Mouse (Mus musculus): ENCODE data around the gene Lin9. TPM values are rescaled to one million over a fixed set of nuclear protein-coding genes. Genes with fewer than 3 reads are reported as not detected.

Lin9 gene
- 4.3 TPM for polyA plus RNA-seq (2015; fragmentation: Illumina TruSeq; extraction: RNeasy Lipid Tissue Mini Kit (QIAGEN cat#74804); ENCODE audit: low read depth, low replicate concordance)

DNA sequence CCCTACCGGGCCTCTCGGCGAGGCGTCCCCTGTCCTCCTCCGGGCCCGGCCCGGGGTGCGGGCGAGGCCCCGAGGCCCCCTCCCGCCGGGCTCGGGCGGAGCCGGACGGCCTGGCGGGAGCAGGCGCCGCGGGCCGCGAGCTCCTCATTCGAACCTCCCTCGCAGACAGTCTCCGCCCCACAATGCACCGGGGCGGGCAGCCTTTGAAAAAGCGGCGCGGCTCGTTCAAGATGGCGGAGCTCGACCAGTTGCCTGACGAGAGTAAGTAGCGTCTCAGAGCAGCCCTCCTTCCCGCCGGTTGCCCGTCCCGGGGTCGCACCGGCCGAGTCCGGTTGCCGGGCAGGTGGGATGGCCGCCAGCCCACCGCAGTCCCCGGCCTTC, at the start of gene Lin9:
TSS of gene Lin9 (plus strand) at position 14 of the 381 bp plus-strand sequence.

DNA sequence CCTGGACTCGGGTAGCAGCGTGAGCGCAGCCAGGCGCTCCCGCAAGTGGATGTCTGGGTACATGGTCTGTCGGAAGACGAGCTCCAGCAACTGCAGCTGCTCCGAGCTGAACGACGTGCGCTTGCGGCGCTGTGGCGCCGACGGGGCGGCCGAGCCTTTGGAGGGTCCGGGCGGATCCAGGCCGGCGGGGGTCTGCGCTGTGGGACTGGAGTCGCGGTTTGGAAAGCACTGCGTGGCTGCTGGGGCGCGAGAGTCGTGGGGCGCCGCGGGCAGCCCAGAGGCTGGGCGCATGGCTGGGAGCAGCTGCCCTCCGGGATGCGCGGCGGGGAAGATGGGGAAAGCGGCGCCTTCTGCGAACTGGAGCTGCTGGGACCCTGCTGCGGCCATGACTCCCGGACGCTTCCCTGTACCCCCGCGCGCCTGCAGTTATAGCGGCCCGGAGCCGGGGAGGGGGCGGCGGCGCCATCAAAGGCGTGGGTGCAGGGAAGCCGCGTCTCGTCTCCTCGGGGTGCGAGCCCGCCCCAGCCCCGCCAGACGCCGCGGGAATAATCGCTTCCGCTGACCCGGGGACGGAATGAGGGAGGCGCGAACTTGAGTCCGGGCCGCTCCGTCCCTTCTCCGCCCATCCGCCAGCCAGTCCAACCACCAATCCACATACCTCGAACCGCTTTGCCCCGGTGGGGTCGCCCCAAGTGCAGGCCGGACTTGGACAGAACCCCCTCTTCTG, 55.8 kb downstream of the Lin9 start, which contains the start of gene Mixl1:
TSS of gene Mixl1 (minus strand) at position 409 of the 727 bp plus-strand sequence.

DNA sequence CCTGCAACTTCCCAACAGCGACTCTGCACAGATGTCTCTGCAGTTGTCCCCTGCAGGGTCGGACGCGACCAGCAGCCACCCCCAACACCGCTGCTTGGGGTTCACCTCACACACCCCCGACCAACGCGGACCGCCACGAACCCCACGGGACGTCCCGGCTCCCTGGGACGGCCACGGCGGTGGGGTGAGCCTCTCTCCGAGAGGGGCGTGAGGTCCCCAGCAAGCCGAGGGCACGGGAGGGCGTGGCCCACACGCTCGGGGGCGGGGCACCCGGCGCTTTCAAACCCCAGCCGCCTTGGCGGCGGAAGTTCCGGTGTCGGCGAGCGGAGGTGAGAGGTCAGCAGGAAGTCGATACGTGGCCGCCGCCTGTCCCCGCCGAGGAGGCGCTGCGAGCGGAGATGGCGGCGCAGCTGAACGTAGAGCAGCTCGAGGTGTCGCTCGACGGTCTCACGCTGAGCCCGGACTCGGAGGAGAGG, 84.8 kb downstream of the Lin9 start, which contains the start of gene Acbd3:
TSS of gene Acbd3 (plus strand) at position 340 of the 476 bp plus-strand sequence.

Other genes with a start within 250 kb of the Lin9 start
- gene Stum, start 157.6 kb upstream of the Lin9 start, polyA plus RNA-seq (2015; fragmentation: Illumina TruSeq; extraction: RNeasy Lipid Tissue Mini Kit (QIAGEN cat#74804); ENCODE audit: low read depth, low replicate concordance) = 101 TPM
- gene Parp1, start 72.2 kb upstream of the Lin9 start, polyA plus RNA-seq (2015; fragmentation: Illumina TruSeq; extraction: RNeasy Lipid Tissue Mini Kit (QIAGEN cat#74804); ENCODE audit: low read depth, low replicate concordance) = 47.4 TPM
- not detected for gene Mixl1, start 55.9 kb downstream of the Lin9 start, polyA plus RNA-seq (2015; fragmentation: Illumina TruSeq; extraction: RNeasy Lipid Tissue Mini Kit (QIAGEN cat#74804); ENCODE audit: low read depth, low replicate concordance)
- gene Acbd3, start 84.9 kb downstream of the Lin9 start, polyA plus RNA-seq (2015; fragmentation: Illumina TruSeq; extraction: RNeasy Lipid Tissue Mini Kit (QIAGEN cat#74804); ENCODE audit: low read depth, low replicate concordance) = 26.0 TPM
- gene H3f3a, start 172.8 kb downstream of the Lin9 start, polyA plus RNA-seq (2015; fragmentation: Illumina TruSeq; extraction: RNeasy Lipid Tissue Mini Kit (QIAGEN cat#74804); ENCODE audit: low read depth, low replicate concordance) = 690 TPM
- 14.2 TPM for gene Sde2, start 210.0 kb downstream of the Lin9 start, polyA plus RNA-seq (2015; fragmentation: Illumina TruSeq; extraction: RNeasy Lipid Tissue Mini Kit (QIAGEN cat#74804); ENCODE audit: low read depth, low replicate concordance)

Measured in brain, adult 10 weeks (tissue).